Mouse (Mus musculus): ENCODE results near the gene Cog5. TPM values are rescaled to one million over a fixed set of nuclear protein-coding genes. Genes with fewer than 3 reads are reported as not detected.
A peak's percentile ranks its signal among the peaks of the same experiment; 100 is the strongest.

Cog5 gene
- polyA plus RNA-seq, 1 experiment from 2014 or later, result 32.2 TPM

DNA sequence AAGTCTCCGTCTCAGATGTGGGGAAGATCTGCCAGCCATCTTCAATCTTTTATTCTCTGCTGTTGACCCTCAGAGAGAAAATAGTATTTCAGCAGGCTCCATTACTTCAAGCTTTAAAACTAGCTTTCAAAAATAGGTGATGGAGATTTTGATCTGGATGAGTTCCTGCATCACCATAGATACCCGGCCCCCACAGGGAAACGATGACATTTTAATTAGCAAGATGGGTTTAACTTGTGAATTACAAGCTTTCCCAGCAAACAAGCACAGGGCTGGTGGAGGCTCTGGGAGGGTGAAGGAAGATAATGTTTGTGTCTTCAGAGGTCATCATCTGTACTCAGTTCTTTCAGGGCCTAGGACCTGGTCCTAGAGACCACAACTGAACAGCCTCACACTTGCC is 118.9 kb downstream of the Cog5 start:
- H3K36me3 ChIP-seq, result no peaks in the 10 kb centered on the region
- no peak overlapping the region for H3K4me3 ChIP-seq
- H3K27me3 ChIP-seq, result no peaks in the 10 kb centered on the region
- H3K9me3 ChIP-seq, result no peaks in the 10 kb centered on the region
- WGBS, result 88% methylated on average over 3 of the region's 3 CpGs
- H3K4me1 ChIP-seq (replicated peaks), result no peaks in the 10 kb centered on the region
- H3K4me2 ChIP-seq, result no peak overlapping the region
- no peak for ATAC-seq (ENCODE audit: low FRiP score)
- H3K9ac ChIP-seq, result no peak overlapping the region
- H3K27ac ChIP-seq, result no peak overlapping the region

DNA sequence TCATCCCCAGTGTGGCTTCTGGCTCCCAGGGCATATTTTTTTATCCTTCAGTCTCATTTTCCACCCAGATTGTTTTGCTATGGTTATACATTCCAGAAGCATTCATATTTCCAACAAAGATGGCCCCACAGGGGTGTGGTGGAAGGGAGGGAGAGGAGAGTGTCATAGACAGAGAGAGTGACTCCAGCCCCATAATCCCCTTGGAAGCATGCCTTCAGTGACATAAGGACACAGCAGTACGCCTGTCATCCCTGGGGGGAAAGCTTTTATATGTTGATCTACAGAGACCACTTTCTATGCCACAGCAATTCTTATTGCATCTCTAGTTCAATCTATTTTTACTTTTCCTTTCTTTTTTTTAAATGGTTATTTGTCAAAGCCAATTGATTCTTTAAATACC is 129.6 kb downstream of the Cog5 start:
- Histone ChIP-seq H3K4me1 (replicated peaks) (no peaks in the 10 kb centered on the region), H3K4me2 (no peak overlapping the region), H3K9ac (no peak overlapping the region), H3K9me3 (no peaks in the 10 kb centered on the region), H3K27me3 (no peaks in the 10 kb centered on the region), H3K36me3 (no peaks in the 10 kb centered on the region), H3K4me3 (no peak overlapping the region), H3K27ac (no peak overlapping the region)
- no peak for ATAC-seq (ENCODE audit: low FRiP score)
- 75% methylated on average over 1 of the region's 1 CpGs for WGBS

DNA sequence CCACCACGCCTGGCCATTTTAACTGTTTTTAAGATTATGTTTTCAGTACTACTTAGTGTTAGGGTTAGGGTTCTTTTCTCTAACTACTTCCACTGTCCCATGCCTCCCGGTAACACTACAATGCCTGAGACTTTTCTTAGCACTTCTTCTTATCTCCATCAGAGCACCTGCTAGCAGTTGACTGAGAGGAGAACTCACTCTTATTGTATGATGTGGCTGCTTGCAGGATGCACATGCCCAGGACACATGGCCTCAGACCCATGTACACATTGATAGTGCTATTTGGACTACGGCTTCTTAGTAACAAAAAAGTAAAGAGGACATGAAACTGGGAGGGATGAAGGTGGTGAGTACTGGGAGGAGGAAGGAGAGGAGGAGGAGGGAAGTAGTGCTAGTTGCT is 133.9 kb downstream of the Cog5 start:
- no peaks in the 10 kb centered on the region for H3K9me3 ChIP-seq
- WGBS, result 94% methylated on average over 3 of the region's 3 CpGs
- no peaks in the 10 kb centered on the region for H3K36me3 ChIP-seq
- no peak overlapping the region for H3K4me2 ChIP-seq
- H3K27ac ChIP-seq, result no peak overlapping the region
- H3K4me3 ChIP-seq, result no peak overlapping the region
- no peak overlapping the region for H3K9ac ChIP-seq
- H3K4me1 ChIP-seq (replicated peaks), result no peaks in the 10 kb centered on the region
- ATAC-seq (ENCODE audit: low FRiP score), result no peak
- H3K27me3 ChIP-seq, result no peaks in the 10 kb centered on the region

DNA sequence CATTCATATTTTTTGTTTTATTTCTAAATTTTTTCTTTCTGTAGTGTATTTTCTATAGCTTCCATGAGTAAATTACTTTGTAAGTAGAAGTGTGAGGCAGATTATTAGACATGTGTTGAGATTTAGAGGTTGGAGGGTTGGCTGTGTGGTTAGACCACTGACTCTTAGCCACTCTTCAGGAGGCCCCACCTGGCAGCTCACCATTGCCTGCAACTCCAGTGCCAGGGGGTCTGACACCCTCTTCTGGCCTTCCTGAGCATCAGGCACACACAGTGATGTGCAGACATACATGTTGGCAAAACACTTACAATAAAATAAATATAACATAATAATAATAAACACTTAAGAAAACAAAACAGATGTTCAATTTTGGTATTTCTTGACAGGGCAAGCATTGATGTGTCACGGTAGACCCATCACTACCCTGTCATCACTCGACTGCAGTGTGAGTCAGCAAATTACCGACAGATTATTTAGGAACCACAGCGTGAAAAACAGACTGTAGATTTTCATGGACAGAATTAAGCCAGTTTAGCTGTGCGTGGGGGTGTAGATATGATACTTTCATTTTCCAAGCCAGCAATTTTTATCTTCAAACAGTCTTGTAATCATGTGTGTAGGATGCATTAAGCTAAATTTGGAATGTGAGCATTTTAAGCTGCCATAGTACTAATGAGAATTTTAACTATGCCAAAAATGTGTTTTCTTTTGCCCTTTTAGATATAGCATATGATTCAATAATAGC is 151.9 kb downstream of the Cog5 start:
- 86% methylated on average over 5 of the region's 5 CpGs for WGBS
- H3K36me3 ChIP-seq, result no peaks in the 10 kb centered on the region

DNA sequence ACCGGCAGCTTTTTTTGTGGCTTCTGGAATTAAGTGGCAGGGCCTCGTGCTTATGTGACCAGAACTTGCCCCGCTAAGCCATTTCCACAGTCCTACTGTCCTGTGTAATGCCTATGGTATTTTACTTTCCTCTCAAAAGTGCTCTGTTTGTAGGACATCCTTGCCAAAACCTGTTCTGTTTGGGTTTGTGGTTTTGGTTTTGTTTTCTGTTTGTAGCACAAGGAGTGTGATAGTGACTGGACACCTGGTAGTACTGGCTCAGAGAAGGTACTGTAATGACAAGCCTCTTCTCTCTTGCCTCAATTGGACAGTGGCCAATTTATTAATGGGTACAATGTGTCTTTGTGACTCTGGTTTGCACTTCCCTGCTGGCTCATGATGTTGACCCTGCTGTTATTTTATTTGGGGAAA is 163.4 kb downstream of the Cog5 start:
- Histone ChIP-seq H3K27ac (no peak overlapping the region), H3K27me3 (no peaks in the 10 kb centered on the region), H3K9me3 (no peaks in the 10 kb centered on the region), H3K9ac (no peak overlapping the region), H3K4me2 (no peak overlapping the region), H3K4me1 (replicated peaks) (peaks cover 7% of the 10 kb centered on the region; the same call in 1 of the 2 replicates), H3K36me3 (peaks cover 2% of the 10 kb centered on the region; the same call in 1 of the 2 replicates), H3K4me3 (no peak overlapping the region)
- peak; percentile 32; the same call in 1 of the 2 replicates for ATAC-seq (ENCODE audit: low FRiP score)
- WGBS, result 88% methylated on average over 3 of the region's 3 CpGs

More for the DNA sequence above, 151.9 kb downstream of the Cog5 start:
- no peak overlapping the region for H3K4me2 ChIP-seq
- no peaks in the 10 kb centered on the region for H3K4me1 ChIP-seq (replicated peaks)
- ATAC-seq (ENCODE audit: low FRiP score), result no peak
- no peaks in the 10 kb centered on the region for H3K9me3 ChIP-seq
- H3K4me3 ChIP-seq, result no peak overlapping the region
- H3K27ac ChIP-seq, result no peak overlapping the region
- H3K9ac ChIP-seq, result no peak overlapping the region
- H3K27me3 ChIP-seq, result no peaks in the 10 kb centered on the region

DNA sequence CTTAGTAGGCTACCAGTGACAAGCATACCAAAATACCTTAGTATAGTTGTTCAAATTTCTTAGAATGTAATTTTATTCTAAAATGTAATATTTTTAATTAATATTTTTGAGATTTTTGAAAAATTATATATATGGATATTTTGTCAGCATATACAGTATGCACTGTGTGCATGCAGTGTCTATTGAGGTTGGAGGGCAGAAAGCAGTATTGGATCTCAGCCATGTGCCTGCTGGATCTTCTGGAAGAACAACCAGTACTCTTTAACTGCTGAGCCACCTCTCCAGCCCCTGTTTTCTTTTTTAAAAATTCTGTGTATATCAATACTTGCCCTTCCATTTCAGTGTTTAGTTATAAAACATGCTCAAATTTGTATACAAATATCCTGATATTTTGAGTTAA is 164.4 kb downstream of the Cog5 start:
- no peak for ATAC-seq (ENCODE audit: low FRiP score)
- Histone ChIP-seq H3K36me3 (peaks cover 2% of the 10 kb centered on the region; the same call in 1 of the 2 replicates), H3K4me3 (no peak overlapping the region), H3K4me1 (replicated peaks) (peaks cover 7% of the 10 kb centered on the region; the same call in 1 of the 2 replicates), H3K9ac (no peak overlapping the region), H3K27ac (no peak overlapping the region), H3K4me2 (no peak overlapping the region), H3K9me3 (no peaks in the 10 kb centered on the region), H3K27me3 (no peaks in the 10 kb centered on the region)

DNA sequence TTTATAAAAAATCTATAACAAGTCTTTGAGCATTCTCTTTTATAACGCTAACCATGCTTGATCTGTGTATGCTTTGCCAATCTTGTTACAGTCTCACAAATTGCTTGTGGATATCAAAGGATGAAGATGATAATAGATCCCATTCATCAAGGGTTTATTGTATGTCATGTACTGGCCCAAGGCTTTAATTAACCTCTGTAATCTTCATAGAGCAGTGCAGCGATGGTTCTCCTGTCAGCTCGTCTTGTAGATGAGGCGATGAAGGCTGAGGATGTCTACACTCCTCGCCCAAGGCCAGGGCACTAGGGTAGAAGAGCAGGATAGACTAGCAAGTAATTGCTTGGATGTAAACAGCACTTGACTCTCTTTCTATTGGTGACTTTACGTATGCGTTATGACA is 164.9 kb downstream of the Cog5 start:
- no peak overlapping the region for H3K27ac ChIP-seq
- no peak overlapping the region for H3K4me3 ChIP-seq
- peaks cover 2% of the 10 kb centered on the region; the same call in 1 of the 2 replicates for H3K36me3 ChIP-seq
- H3K9ac ChIP-seq, result no peak overlapping the region
- H3K27me3 ChIP-seq, result no peaks in the 10 kb centered on the region
- no peak overlapping the region for H3K4me2 ChIP-seq
- ATAC-seq (ENCODE audit: low FRiP score), result no peak
- WGBS, result 69% methylated on average over 7 of the region's 7 CpGs
- peaks cover 7% of the 10 kb centered on the region; the same call in 1 of the 2 replicates for H3K4me1 ChIP-seq (replicated peaks)
- H3K9me3 ChIP-seq, result no peaks in the 10 kb centered on the region

DNA sequence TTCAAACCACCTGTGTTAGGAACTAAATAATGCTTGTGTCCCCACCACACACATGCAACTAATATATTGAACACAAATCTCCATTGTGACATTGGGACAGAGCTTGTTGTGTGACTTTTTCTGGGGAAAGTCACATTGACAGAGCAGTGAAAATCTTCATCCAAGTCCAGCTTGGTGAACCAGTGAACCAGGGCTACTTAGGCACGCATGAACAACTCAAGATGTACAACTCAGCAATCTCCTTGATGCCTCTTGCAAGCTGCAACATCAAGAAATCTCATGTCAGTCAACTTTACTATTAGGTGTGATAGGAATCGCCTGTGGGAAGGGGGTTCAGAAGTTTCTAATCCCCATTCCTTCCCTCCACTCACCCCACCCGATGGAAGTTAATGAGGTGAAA is 169.0 kb downstream of the Cog5 start:
- WGBS, result 86% methylated on average over 3 of the region's 3 CpGs
- no peak overlapping the region for H3K4me2 ChIP-seq
- ATAC-seq (ENCODE audit: low FRiP score), result no peak
- peaks cover 4% of the 10 kb centered on the region; the same call in 1 of the 2 replicates for H3K4me1 ChIP-seq (replicated peaks)
- no peaks in the 10 kb centered on the region for H3K9me3 ChIP-seq
- no peak overlapping the region for H3K9ac ChIP-seq
- no peaks in the 10 kb centered on the region for H3K27me3 ChIP-seq
- H3K36me3 ChIP-seq, result peaks cover 2% of the 10 kb centered on the region; the same call in 1 of the 2 replicates
- no peak overlapping the region for H3K27ac ChIP-seq
- H3K4me3 ChIP-seq, result no peak overlapping the region

DNA sequence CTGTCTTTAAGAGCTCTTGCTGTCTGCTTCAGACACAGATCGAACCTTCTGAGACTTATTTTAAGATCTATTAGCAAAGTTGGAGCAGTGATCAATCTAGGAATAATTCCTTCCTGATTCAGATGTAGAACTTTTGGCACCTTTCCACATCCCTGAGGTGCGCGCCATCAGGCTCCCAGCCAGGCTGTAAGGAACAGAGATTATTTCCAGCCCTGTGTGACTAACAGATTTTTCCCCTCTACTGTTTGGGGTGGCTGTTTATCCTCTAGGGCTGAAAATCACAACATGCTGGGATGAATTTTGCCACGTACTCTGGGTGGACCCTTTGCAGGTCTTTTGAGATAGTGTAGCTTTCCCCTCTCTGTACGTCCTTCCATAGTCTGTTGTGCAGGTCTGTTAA is 170.2 kb downstream of the Cog5 start:
- no peak overlapping the region for H3K4me2 ChIP-seq
- H3K27ac ChIP-seq, result no peak overlapping the region
- no peak for ATAC-seq (ENCODE audit: low FRiP score)
- no peak overlapping the region for H3K4me3 ChIP-seq
- H3K4me1 ChIP-seq (replicated peaks), result peaks cover 2% of the 10 kb centered on the region; the same call in 1 of the 2 replicates
- H3K27me3 ChIP-seq, result no peaks in the 10 kb centered on the region
- H3K9ac ChIP-seq, result no peak overlapping the region
- H3K9me3 ChIP-seq, result no peaks in the 10 kb centered on the region
- 75% methylated on average over 5 of the region's 5 CpGs for WGBS
- H3K36me3 ChIP-seq, result peaks cover 2% of the 10 kb centered on the region; the same call in 1 of the 2 replicates

DNA sequence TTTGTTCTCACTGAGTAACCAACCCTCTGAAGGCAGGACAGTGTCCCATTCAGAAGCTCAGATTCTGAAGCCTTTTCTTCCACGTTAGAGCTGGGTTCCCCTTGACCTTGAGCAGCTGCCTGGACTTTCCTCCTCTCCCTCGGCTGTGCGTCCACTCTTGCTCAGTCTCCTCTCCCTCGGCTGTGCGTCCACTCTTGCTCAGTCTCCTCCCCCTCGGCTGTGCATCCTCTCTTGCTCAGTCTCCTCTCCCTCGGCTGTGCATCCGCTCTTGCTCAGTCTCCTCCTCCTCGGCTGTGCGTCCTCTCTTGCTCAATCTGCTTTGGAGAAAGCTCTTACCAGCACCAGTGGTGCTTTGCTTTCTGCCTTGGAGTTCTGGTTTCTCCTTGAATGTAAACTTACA is 171.2 kb downstream of the Cog5 start:
- H3K27me3 ChIP-seq, result no peaks in the 10 kb centered on the region
- no peak for ATAC-seq (ENCODE audit: low FRiP score)
- peaks cover 2% of the 10 kb centered on the region; the same call in 1 of the 2 replicates for H3K4me1 ChIP-seq (replicated peaks)
- H3K27ac ChIP-seq, result no peak overlapping the region
- no peak overlapping the region for H3K4me2 ChIP-seq
- H3K9ac ChIP-seq, result no peak overlapping the region
- H3K36me3 ChIP-seq, result peaks cover 2% of the 10 kb centered on the region; the same call in 1 of the 2 replicates
- no peaks in the 10 kb centered on the region for H3K9me3 ChIP-seq
- WGBS, result 64% methylated on average over 10 of the region's 10 CpGs
- H3K4me3 ChIP-seq, result no peak overlapping the region

DNA sequence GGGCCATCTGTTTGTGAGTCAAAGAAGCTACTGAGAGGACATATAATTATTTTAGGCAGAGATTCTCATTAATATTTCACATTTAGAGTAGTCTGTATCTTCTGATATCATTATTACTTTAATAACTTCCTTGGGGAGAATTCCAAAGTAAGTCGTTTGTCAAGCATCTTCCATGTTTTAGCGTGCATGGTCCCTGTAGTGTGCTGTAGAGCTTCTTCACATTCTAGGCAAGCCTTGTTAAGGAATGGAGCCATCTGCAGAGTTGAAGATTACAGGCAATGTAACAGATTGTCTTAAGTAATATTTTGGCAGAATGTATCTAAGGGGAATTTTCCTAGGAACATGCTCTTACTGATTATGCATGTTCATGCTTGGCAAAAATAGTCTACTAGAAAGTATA is 171.8 kb downstream of the Cog5 start:
- Histone ChIP-seq H3K9ac (no peak overlapping the region), H3K27ac (no peak overlapping the region), H3K9me3 (no peaks in the 10 kb centered on the region), H3K4me3 (no peak overlapping the region), H3K4me2 (no peak overlapping the region), H3K4me1 (replicated peaks) (peaks cover 2% of the 10 kb centered on the region; the same call in 1 of the 2 replicates), H3K27me3 (no peaks in the 10 kb centered on the region), H3K36me3 (peaks cover 2% of the 10 kb centered on the region; the same call in 1 of the 2 replicates)
- ATAC-seq (ENCODE audit: low FRiP score), result no peak
- 79% methylated on average over 2 of the region's 2 CpGs for WGBS

DNA sequence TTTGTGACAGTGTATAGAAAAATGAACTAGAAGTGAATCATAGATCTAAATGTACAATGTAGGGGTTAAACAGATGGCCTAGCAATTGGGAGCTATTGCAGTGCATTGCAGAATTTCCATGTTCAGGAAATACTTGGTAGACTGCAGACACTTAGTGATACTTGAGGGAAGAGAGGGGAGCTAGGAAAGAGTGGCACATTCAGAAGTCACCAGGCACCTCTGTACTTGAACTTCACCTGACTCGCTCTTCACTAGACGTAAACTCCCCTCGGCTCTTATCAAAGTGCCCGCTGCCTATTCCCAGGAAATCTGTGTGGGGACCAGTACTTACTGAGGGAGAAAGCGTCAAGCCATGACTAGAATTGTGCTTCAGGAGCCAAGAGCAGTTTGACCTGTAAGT is 180.8 kb downstream of the Cog5 start:
- H3K4me3 ChIP-seq, result no peak overlapping the region
- H3K4me2 ChIP-seq, result no peak overlapping the region
- no peaks in the 10 kb centered on the region for H3K36me3 ChIP-seq
- no peak overlapping the region for H3K27ac ChIP-seq
- H3K9ac ChIP-seq, result no peak overlapping the region
- H3K9me3 ChIP-seq, result no peaks in the 10 kb centered on the region
- H3K4me1 ChIP-seq (replicated peaks), result peaks cover 8% of the 10 kb centered on the region; the same call in 1 of the 2 replicates
- H3K27me3 ChIP-seq, result no peaks in the 10 kb centered on the region
- WGBS, result 83% methylated on average over 5 of the region's 5 CpGs
- no peak for ATAC-seq (ENCODE audit: low FRiP score)

DNA sequence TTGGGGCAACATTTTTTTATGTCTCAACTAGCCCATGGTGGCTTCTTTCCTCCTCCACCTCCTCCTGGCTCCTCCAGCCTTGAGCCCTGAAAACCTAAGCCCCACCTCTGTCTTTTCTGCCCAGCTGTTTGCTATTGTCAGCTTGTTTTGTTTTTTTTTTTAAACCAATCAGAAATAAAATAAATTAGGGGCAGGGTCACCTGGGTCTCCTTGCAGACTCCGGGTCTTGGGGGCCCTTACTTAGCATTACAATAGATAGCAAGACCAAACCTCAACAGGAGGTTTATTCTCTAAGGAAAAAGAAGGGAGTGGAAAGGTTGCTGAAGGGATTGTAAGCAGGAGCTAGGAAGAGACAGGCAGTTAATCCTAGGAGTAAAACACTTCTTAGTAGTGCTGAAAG is 181.5 kb downstream of the Cog5 start:
- Histone ChIP-seq H3K4me2 (no peak overlapping the region), H3K9me3 (no peaks in the 10 kb centered on the region), H3K27me3 (no peaks in the 10 kb centered on the region), H3K4me1 (replicated peaks) (peaks cover 8% of the 10 kb centered on the region; the same call in 1 of the 2 replicates), H3K27ac (no peak overlapping the region), H3K9ac (no peak overlapping the region), H3K36me3 (no peaks in the 10 kb centered on the region), H3K4me3 (no peak overlapping the region)
- no peak for ATAC-seq (ENCODE audit: low FRiP score)
- 8% methylated on average over 1 of the region's 1 CpGs for WGBS

Data from hindbrain, embryonic 13.5 days (tissue).